Mouse (Mus musculus) heart, embryonic 11.5 days (tissue): ENCODE results near the gene Galnt7. TPM values are rescaled to one million over a fixed set of nuclear protein-coding genes. Genes with fewer than 3 reads are reported as not detected.
A peak's percentile ranks its signal among the peaks of the same experiment; 100 is the strongest.

Experiments
- ATAC-seq: fragments of 200-750 bp; cut with Nextera tagmentation; replicated peaks from 2 replicates; pipeline ENCODE4 v1.8.0; 2017; ENCODE audit warnings: moderate library complexity; ENCODE audit not compliant: insufficient number of reproducible peaks, low FRiP score, low TSS enrichment
- H3K27ac ChIP-seq: fragments of 300-500 bp; sonication (generic); 2 replicates; pipeline ENCODE4 v1.5.1; 2014; ENCODE audit warnings: mild to moderate bottlenecking, low read depth, low read length
- H3K27me3 ChIP-seq: fragments of 300-500 bp; sonication (generic); 2 replicates; pipeline ENCODE4 v1.6.1; 2014; ENCODE audit warnings: mild to moderate bottlenecking, low read length, mixed read lengths; ENCODE audit not compliant: control insufficient read depth, insufficient read depth
- H3K36me3 ChIP-seq: fragments of 300-500 bp; sonication (generic); 2 replicates; pipeline ENCODE4 v1.6.1; 2014; ENCODE audit warnings: mild to moderate bottlenecking, low read length, moderate library complexity, mixed read lengths; ENCODE audit not compliant: control insufficient read depth, insufficient read depth
- H3K4me1 ChIP-seq: fragments of 300-500 bp; sonication (generic); 2 replicates; pipeline ENCODE4 v1.6.1; 2014; ENCODE audit warnings: low read length; ENCODE audit not compliant: control insufficient read depth, insufficient read depth
- H3K4me2 ChIP-seq: fragments of 300-500 bp; sonication (generic); 2 replicates; pipeline ENCODE4 v1.6.1; 2014; ENCODE audit warnings: mild to moderate bottlenecking, moderate library complexity
- H3K4me3 ChIP-seq: fragments of 300-500 bp; sonication (generic); 2 replicates; pipeline ENCODE4 v1.5.1; 2014; ENCODE audit warnings: low read depth, low read length
- H3K9ac ChIP-seq: fragments of 300-500 bp; sonication (generic); 2 replicates; pipeline ENCODE4 v1.6.1; 2014; ENCODE audit warnings: mild to moderate bottlenecking, low read depth, low read length, moderate library complexity
- H3K9me3 ChIP-seq: fragments of 300-500 bp; sonication (generic); replicated peaks from 2 replicates; pipeline ENCODE4 v1.6.1; 2016; ENCODE audit warnings: low read length; ENCODE audit not compliant: control insufficient read depth
- WGBS: fragments of 180-500 bp; shearing (Covaris S2); extraction: QIAGEN DNeasy Blood & Tissue Kit; methylation state at CpG from one replicate; pipeline ENCODE4 v1.1.7; 2014; ENCODE audit not compliant: insufficient replicate concordance; 5-methylcytosine and 5-hydroxymethylcytosine counted together
- polyA plus RNA-seq: library from polyadenylated mRNA; unstranded; fragments of >200 nt; fragmentation: Nextera tagmentation; extraction: Ambion mirVana; gene quantifications from 2 replicates; pipeline ENCODE4 v1.2.1, GENCODE M21; 2014

Galnt7 gene
- polyA plus RNA-seq, 1 experiment from 2014 or later: 8.2 TPM

DNA sequence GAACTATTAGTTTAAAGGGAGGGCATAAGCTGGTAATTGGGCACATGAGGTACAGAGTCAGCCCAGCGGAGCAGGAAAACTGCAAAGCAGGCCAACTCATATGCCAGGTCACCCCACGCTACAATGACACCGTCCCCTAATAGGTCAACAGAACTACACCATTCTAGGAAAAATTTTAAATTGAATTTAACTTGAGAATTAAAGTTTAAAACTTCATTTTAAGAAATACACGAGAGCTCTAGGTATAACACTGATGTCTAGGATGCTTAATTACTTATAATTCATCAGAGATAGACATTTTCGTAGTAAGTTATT is 67.7 kb downstream of the Galnt7 start:
- no peaks in the 10 kb centered on the region for H3K4me1 ChIP-seq
- H3K27me3 ChIP-seq: no peaks in the 10 kb centered on the region
- WGBS: 84% methylated on average over 5 of the region's 5 CpGs
- H3K9me3 ChIP-seq: no peaks in the 10 kb centered on the region
- no peak overlapping the region for H3K4me2 ChIP-seq
- no peak overlapping the region for H3K4me3 ChIP-seq
- no peaks in the 10 kb centered on the region for H3K36me3 ChIP-seq
- H3K9ac ChIP-seq: no peak overlapping the region
- H3K27ac ChIP-seq: no peak overlapping the region
- ATAC-seq: no peak

DNA sequence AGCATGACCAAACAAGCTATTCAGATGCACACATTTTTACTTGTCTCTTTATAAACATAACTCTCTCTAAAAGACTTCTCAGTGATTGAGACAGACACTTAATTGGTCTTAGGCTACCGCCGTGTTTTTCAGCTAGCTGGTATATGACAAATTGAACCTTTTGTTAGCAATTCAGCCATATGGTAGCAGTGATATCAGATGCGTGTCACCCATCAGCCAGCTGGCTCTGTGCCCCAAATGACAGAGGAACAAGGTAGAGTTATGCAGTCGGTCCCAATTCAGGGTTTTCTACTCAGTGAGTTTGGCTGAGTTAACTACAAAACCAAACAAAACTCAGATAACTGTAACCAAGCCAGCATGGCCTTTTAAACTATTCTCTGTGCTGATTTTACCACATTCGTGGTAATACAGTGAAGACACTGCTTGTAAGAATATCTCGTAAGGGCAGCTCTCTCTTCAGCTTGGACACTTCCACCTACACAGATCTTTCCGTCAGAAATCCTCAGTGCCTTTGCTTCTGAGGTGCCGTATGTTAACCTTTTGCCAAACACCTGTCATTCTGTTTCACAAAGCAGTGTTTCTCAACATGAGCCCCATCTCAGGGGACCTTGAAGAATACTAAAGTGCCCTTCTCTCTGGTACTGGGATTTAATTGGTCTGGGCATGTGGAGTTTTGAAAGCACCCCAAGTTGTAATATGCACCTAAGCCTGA is 68.3 kb downstream of the Galnt7 start:
- no peak overlapping the region for H3K4me2 ChIP-seq
- no peak for ATAC-seq
- no peaks in the 10 kb centered on the region for H3K4me1 ChIP-seq
- no peaks in the 10 kb centered on the region for H3K36me3 ChIP-seq
- no peaks in the 10 kb centered on the region for H3K9me3 ChIP-seq
- H3K9ac ChIP-seq: no peak overlapping the region
- H3K27me3 ChIP-seq: no peaks in the 10 kb centered on the region
- WGBS: 78% methylated on average over 8 of the region's 8 CpGs
- no peak overlapping the region for H3K4me3 ChIP-seq
- H3K27ac ChIP-seq: no peak overlapping the region

DNA sequence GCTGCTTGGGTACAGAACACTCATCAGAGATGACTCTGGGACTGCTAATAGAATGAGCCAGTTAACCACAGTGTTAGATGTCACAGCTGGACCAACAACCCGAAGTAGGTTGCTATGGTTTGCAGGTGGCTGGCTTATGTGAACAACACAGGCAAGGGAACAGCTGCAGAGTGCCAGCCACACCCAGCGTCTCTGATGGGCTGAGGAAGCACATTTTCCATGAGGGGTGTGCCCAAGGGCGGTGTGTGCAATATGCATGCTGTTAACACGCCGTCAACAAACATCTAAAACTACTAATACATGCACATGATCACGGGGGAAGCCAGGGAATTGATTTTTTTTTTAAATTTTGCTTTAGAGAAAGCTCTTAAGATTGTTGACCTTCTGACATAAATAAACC is 73.0 kb downstream of the Galnt7 start:
- 83% methylated on average over 6 of the region's 6 CpGs for WGBS
- no peaks in the 10 kb centered on the region for H3K9me3 ChIP-seq
- no peak overlapping the region for H3K4me2 ChIP-seq
- H3K9ac ChIP-seq: no peak overlapping the region
- H3K36me3 ChIP-seq: no peaks in the 10 kb centered on the region
- no peak for ATAC-seq
- no peaks in the 10 kb centered on the region for H3K27me3 ChIP-seq
- peaks cover 10% of the 10 kb centered on the region for H3K4me1 ChIP-seq
- H3K4me3 ChIP-seq: no peak overlapping the region
- no peak overlapping the region for H3K27ac ChIP-seq

DNA sequence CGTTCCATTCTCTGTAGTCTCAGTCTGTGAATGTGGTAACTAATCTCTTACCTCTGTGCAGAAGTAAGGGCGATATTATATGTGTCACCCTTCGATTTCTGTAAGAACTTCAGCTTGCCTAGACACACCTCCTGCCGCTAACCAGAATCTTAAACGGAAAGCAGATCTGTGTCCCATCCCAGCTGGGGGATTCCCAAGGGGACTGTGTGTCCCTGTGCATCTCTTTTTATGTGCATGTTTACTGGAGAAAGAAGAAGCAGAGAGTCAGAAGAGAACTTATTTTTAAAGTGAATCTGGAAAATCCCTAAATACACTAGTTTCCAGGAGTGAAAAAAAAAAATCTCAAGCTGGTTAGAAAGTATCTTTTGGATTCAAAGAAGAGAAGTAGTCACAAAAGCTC is 75.5 kb downstream of the Galnt7 start:
- Histone ChIP-seq H3K27ac (no peak overlapping the region), H3K4me2 (no peak overlapping the region), H3K27me3 (no peaks in the 10 kb centered on the region), H3K9ac (no peak overlapping the region), H3K9me3 (no peaks in the 10 kb centered on the region), H3K4me3 (no peak overlapping the region), H3K36me3 (no peaks in the 10 kb centered on the region), H3K4me1 (peaks cover 14% of the 10 kb centered on the region)
- WGBS: 82% methylated on average over 5 of the region's 5 CpGs
- no peak for ATAC-seq

DNA sequence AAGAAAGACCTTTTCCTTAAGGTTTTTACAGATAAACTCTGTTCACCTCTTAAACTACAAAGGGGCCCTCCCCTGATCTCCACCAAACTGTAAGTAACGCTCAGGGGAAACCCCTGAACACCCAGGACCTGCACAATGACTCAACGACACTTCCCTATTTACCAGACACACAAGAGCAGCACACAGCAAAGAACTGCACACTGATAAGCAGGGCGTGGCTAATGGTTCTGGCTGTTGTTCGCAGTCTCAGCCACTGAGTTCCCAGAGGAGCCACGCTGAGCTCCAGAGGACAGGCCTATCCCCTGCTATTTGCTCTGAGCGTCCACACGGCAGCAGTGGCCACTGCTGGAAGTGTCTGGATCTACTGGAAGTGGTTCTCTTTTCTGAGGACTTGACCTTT is 76.6 kb downstream of the Galnt7 start:
- no peaks in the 10 kb centered on the region for H3K36me3 ChIP-seq
- H3K4me3 ChIP-seq: no peak overlapping the region
- no peaks in the 10 kb centered on the region for H3K9me3 ChIP-seq
- H3K27me3 ChIP-seq: no peaks in the 10 kb centered on the region
- 0 out of 2 replicates have a peak overlapping the region, but pooled peaks have one; percentile 4 for H3K4me2 ChIP-seq
- peaks cover 14% of the 10 kb centered on the region for H3K4me1 ChIP-seq
- ATAC-seq: peak; percentile 90
- WGBS: 12% methylated on average over 7 of the region's 7 CpGs
- H3K27ac ChIP-seq: 0 out of 2 replicates have a peak overlapping the region, but pooled peaks have one; percentile 18
- no peak overlapping the region for H3K9ac ChIP-seq

DNA sequence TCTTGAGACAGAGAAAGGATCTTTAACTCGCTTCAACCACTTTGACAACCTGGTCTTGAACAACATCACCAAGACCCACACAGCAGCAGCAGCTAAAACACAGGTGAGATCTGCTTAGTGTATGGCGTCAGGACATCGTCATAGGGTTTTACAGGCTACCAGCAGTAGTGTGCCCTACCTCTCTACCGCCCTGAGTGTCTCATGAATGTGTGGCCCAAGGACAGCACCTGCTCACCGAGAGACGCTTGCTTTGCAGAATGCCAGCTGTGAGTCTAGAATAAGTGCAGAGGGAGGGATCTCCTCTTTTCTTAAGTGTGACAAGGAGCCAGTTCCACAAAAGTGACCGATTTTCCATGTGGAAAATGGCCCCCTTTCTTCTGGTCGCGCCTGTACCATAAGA is 77.5 kb downstream of the Galnt7 start:
- Histone ChIP-seq H3K4me3 (no peak overlapping the region), H3K36me3 (no peaks in the 10 kb centered on the region), H3K9ac (no peak overlapping the region), H3K27ac (no peak overlapping the region), H3K9me3 (no peaks in the 10 kb centered on the region), H3K4me2 (no peak overlapping the region), H3K27me3 (no peaks in the 10 kb centered on the region), H3K4me1 (peaks cover 14% of the 10 kb centered on the region)
- no peak for ATAC-seq
- WGBS: 89% methylated on average over 9 of the region's 9 CpGs

DNA sequence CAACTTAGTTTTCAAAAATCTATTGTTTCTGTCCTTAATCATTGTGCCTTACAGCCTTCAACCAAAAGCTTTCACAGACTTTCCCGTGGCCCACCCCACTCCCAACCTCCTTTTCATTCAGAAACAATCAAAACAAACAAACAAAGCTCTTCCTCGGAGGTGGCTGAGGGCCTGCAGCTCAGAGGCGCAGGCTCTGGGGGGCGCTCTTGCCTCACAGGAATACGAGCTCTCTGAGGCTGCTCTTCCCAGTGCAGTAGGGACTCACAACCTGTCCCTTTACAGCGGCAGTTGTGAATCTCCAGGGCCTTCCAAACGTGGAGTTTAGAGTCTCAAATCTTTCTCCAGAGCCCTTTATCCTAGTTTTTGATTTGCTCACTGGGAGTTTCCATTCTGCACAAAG is 78.4 kb downstream of the Galnt7 start:
- Histone ChIP-seq H3K9me3 (no peaks in the 10 kb centered on the region), H3K27ac (no peak overlapping the region), H3K4me2 (no peak overlapping the region), H3K27me3 (no peaks in the 10 kb centered on the region), H3K4me1 (peaks cover 14% of the 10 kb centered on the region), H3K4me3 (no peak overlapping the region), H3K36me3 (no peaks in the 10 kb centered on the region), H3K9ac (no peak overlapping the region)
- WGBS: 14% methylated on average over 7 of the region's 7 CpGs
- no peak for ATAC-seq

DNA sequence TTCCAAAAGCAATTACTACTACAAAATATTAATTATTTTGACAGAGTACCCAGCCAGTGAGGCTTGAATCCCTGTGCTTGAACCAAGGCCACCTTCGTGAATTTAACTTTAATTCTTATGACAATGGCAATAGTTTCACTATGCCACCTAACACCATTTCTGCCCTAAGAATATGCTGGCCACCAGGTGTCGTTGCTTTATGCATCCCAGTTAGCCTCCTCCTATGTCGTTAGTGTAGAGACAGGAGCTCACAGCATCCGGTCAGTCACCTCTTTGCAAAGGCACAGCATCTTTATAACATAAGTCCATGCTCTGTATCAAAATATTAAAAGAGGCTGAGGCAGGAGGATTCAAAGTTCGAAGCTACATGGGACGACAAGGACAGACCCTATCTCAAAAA is 79.0 kb downstream of the Galnt7 start:
- no peaks in the 10 kb centered on the region for H3K36me3 ChIP-seq
- H3K4me1 ChIP-seq: peaks cover 14% of the 10 kb centered on the region
- no peak overlapping the region for H3K4me3 ChIP-seq
- H3K9ac ChIP-seq: no peak overlapping the region
- H3K27ac ChIP-seq: no peak overlapping the region
- H3K27me3 ChIP-seq: no peaks in the 10 kb centered on the region
- no peaks in the 10 kb centered on the region for H3K9me3 ChIP-seq
- H3K4me2 ChIP-seq: no peak overlapping the region
- no peak for ATAC-seq
- WGBS: 74% methylated on average over 6 of the region's 6 CpGs

DNA sequence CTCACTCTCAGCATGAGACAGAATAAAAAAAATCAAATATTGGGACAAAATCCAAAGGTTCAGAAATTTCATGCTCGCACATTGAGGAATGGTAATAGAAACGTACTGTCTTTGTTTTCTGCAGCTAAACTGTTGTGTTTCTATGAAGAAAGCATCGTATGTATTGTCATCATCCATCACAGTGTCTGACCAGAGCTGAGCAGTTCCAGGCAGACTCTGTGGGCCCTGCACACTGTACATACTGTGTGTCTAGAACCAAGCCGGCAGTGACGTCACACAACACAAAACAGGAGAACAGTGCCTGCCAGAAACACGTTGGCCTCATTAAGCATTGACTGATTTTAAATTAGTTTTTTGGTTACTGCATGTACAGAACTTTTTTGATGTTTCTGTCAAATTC is 82.9 kb downstream of the Galnt7 start:
- H3K4me2 ChIP-seq: no peak overlapping the region
- WGBS: 76% methylated on average over 6 of the region's 6 CpGs
- H3K4me1 ChIP-seq: 0 out of 2 replicates have a peak, but pooled peaks cover 4% of the 10 kb centered on the region
- no peak overlapping the region for H3K9ac ChIP-seq
- ATAC-seq: no peak
- no peaks in the 10 kb centered on the region for H3K36me3 ChIP-seq
- no peaks in the 10 kb centered on the region for H3K9me3 ChIP-seq
- H3K4me3 ChIP-seq: no peak overlapping the region
- H3K27ac ChIP-seq: no peak overlapping the region
- H3K27me3 ChIP-seq: no peaks in the 10 kb centered on the region
